Mouse (Mus musculus) limb, embryonic 14.5 days (tissue): ENCODE data around the gene Ccl2. TPM values are rescaled to one million over a fixed set of nuclear protein-coding genes. Genes with fewer than 3 reads are reported as not detected.

ENCODE experiments used
- ATAC-seq: fragments of 200-750 bp; cut with Nextera tagmentation; 2 replicates; pipeline ENCODE4 v1.8.0; 2017; ENCODE audit warnings: low read depth, moderate number of reproducible peaks, moderate TSS enrichment; ENCODE audit not compliant: low FRiP score
- DNase-seq: peaks from one replicate; pipeline ENCODE4 v3.0.0-alpha.2; 2015; ENCODE audit warnings: low spot score
- H3K27ac ChIP-seq: fragments of 300-500 bp; sonication (generic); replicated peaks from 2 replicates; pipeline ENCODE4 v1.5.1; 2014; ENCODE audit warnings: low read depth, mild to moderate bottlenecking, low read length, moderate library complexity, mixed read lengths
- H3K27me3 ChIP-seq: fragments of 300-500 bp; sonication (generic); 2 replicates; pipeline ENCODE4 v1.6.1; 2014; ENCODE audit warnings: low read length, mixed read lengths; ENCODE audit not compliant: control insufficient read depth, insufficient read depth
- H3K36me3 ChIP-seq: fragments of 300-500 bp; sonication (generic); 2 replicates; pipeline ENCODE4 v1.6.1; 2014; ENCODE audit warnings: mild to moderate bottlenecking, low read length, moderate library complexity, mixed read lengths; ENCODE audit not compliant: control insufficient read depth, insufficient read depth
- H3K4me1 ChIP-seq: fragments of 300-500 bp; sonication (generic); 2 replicates; pipeline ENCODE4 v1.6.1; 2014; ENCODE audit warnings: antibody characterized with exemption, low read length, mixed read lengths; ENCODE audit not compliant: control insufficient read depth, insufficient read depth
- H3K4me2 ChIP-seq: fragments of 300-500 bp; sonication (generic); replicated peaks from 2 replicates; pipeline ENCODE4 v1.6.1; 2014; ENCODE audit warnings: low read depth, mild to moderate bottlenecking, low read length, moderate library complexity; ENCODE audit not compliant: severe bottlenecking
- H3K4me3 ChIP-seq: fragments of 300-500 bp; sonication (generic); replicated peaks from 2 replicates; pipeline ENCODE4 v1.5.1; 2014; ENCODE audit warnings: low read length
- H3K9ac ChIP-seq: fragments of 300-500 bp; sonication (generic); 2 replicates; pipeline ENCODE4 v1.6.1; 2014; ENCODE audit warnings: mild to moderate bottlenecking, low read depth, low read length, moderate library complexity; ENCODE audit not compliant: severe bottlenecking
- H3K9me3 ChIP-seq: fragments of 300-500 bp; sonication (generic); 2 replicates; pipeline ENCODE4 v1.6.1; 2016; ENCODE audit warnings: low read length; ENCODE audit not compliant: control insufficient read depth
- POLR2A ChIP-seq: fragments of 200-500 bp; IDR thresholded peaks from 2 replicates; pipeline ENCODE4 v1.8.0; 2012; ENCODE audit warnings: inconsistent platforms, mild to moderate bottlenecking, moderate library complexity, borderline replicate concordance; ENCODE audit not compliant: insufficient read depth, insufficient read length; ENCODE audit errors: extremely low read depth
- WGBS: fragments of 180-500 bp; shearing (Covaris S2); extraction: QIAGEN DNeasy Blood & Tissue Kit; methylation state at CpG from one replicate; pipeline ENCODE4 v1.1.7; 2014; 5-methylcytosine and 5-hydroxymethylcytosine counted together
- polyA plus RNA-seq, 2 experiments: library from polyadenylated mRNA; depleted of rRNA in 1 of 2; stranded (reverse) in 1 of 2; unstranded in 1 of 2; fragments of >200 nt; fragmentation: Nextera tagmentation in 1 of 2; extraction: Ambion mirVana in 1 of 2; gene quantifications; 2 replicates each; pipeline versions ENCODE4 v1.2.1 to v1.2.3; 2012 to 2014

Ccl2 gene
- polyA plus RNA-seq, 2 experiments = 4.7 to 7.7 TPM

- Histone ChIP-seq H3K27me3 (no peaks in the 10 kb centered on the region), H3K9me3 (no peaks in the 10 kb centered on the region), H3K4me2 (no peak overlapping the region), H3K27ac (no peak overlapping the region), H3K4me1 (no peaks in the 10 kb centered on the region), H3K4me3 (no peak overlapping the region), H3K36me3 (no peaks in the 10 kb centered on the region), H3K9ac (no peak overlapping the region)
- DNase-seq = no peak
- ATAC-seq = no peak
- no peak for TF ChIP-seq POLR2A
- 27% methylated on average over 1 of the region's 1 CpGs for WGBS
Measured at GRCm38 (mm10) chr11:82013756-82014155, 21.6 kb upstream of the Ccl2 start.

- no peak for DNase-seq
- Histone ChIP-seq H3K4me2 (no peak overlapping the region), H3K27ac (no peak overlapping the region), H3K4me3 (no peak overlapping the region), H3K4me1 (no peaks in the 10 kb centered on the region), H3K9ac (no peak overlapping the region), H3K27me3 (no peaks in the 10 kb centered on the region), H3K9me3 (no peaks in the 10 kb centered on the region), H3K36me3 (no peaks in the 10 kb centered on the region)
- no peak for TF ChIP-seq POLR2A
- no peak for ATAC-seq
- 74% methylated on average over 2 of the region's 2 CpGs for WGBS
Measured at GRCm38 (mm10) chr11:82015066-82015465, 20.3 kb upstream of the Ccl2 start.

- no peak for TF ChIP-seq POLR2A
- Histone ChIP-seq H3K4me1 (no peaks in the 10 kb centered on the region), H3K4me3 (no peak overlapping the region), H3K4me2 (no peak overlapping the region), H3K9me3 (no peaks in the 10 kb centered on the region), H3K9ac (no peak overlapping the region), H3K27me3 (no peaks in the 10 kb centered on the region), H3K27ac (no peak overlapping the region), H3K36me3 (no peaks in the 10 kb centered on the region)
- ATAC-seq = no peak
- WGBS = 73% methylated on average over 3 of the region's 3 CpGs
- no peak for DNase-seq
Measured at GRCm38 (mm10) chr11:82016181-82016780, 19.1 kb upstream of the Ccl2 start.

GRCm38 (mm10) chr11:82019389-82019788, 16.0 kb upstream of the Ccl2 start:
- DNase-seq = no peak
- Histone ChIP-seq H3K27me3 (no peaks in the 10 kb centered on the region), H3K27ac (no peak overlapping the region), H3K9ac (no peak overlapping the region), H3K4me2 (no peak overlapping the region), H3K4me1 (no peaks in the 10 kb centered on the region), H3K9me3 (no peaks in the 10 kb centered on the region), H3K4me3 (no peak overlapping the region), H3K36me3 (no peaks in the 10 kb centered on the region)
- WGBS = 37% methylated on average over 2 of the region's 2 CpGs
- TF ChIP-seq POLR2A = no peak
- no peak for ATAC-seq

GRCm38 (mm10) chr11:82019793-82020192, 15.6 kb upstream of the Ccl2 start:
- no peak for TF ChIP-seq POLR2A
- Histone ChIP-seq H3K27ac (no peak overlapping the region), H3K4me1 (no peaks in the 10 kb centered on the region), H3K9me3 (no peaks in the 10 kb centered on the region), H3K9ac (no peak overlapping the region), H3K27me3 (no peaks in the 10 kb centered on the region), H3K4me2 (no peak overlapping the region), H3K36me3 (no peaks in the 10 kb centered on the region), H3K4me3 (no peak overlapping the region)
- DNase-seq (no peak), ATAC-seq (no peak)

GRCm38 (mm10) chr11:82021406-82021805, 14.0 kb upstream of the Ccl2 start:
- no peak for ATAC-seq
- no peak overlapping the region for H3K4me3 ChIP-seq
- 72% methylated on average over 3 of the region's 3 CpGs for WGBS

More at GRCm38 (mm10) chr11:82021406-82021805, 14.0 kb upstream of the Ccl2 start:
- Histone ChIP-seq H3K36me3 (no peaks in the 10 kb centered on the region), H3K27me3 (no peaks in the 10 kb centered on the region), H3K9me3 (no peaks in the 10 kb centered on the region), H3K4me1 (no peaks in the 10 kb centered on the region), H3K27ac (no peak overlapping the region), H3K4me2 (no peak overlapping the region), H3K9ac (no peak overlapping the region)
- DNase-seq = no peak
- no peak for TF ChIP-seq POLR2A
